12 mouse cellular contexts compared by ENCODE assay signal in genomic region chr3:88538271-88539145, GRCm38 (mm10). TPM values are rescaled to one million over a fixed set of nuclear protein-coding genes. Genes with fewer than 3 reads are reported as not detected.
DNase-seq lines count a peak whose midpoint lies in the region; ATAC-seq lines count a peak whose summit lies in the region.
"Had no signal": no experiment of that assay in that cellular context is flagged by ENCODE, and none has a peak within 500 bp of the region (broad histone marks: within the 10 kb centered on the region; RNA-seq: fewer than 3 reads in every experiment).

No protein-coding gene starts in this region.

- no peaks in the 10 kb centered on the region for H3K27me3 ChIP-seq in heart, embryonic 13.5 days (replicated peaks)
- no peaks in the 10 kb centered on the region for H3K27me3 ChIP-seq in embryonic facial prominence, embryonic 10.5 days (replicated peaks; ENCODE audit: low read depth, poor library complexity, severe bottlenecking)
- H3K27me3 ChIP-seq in hindbrain, embryonic 12.5 days: no peaks in the 10 kb centered on the region
- H3K27me3 ChIP-seq in midbrain, embryonic 15.5 days (replicated peaks): no peaks in the 10 kb centered on the region

- H3K27ac ChIP-seq in heart, embryonic 13.5 days (replicated peaks): no peak overlapping the region
- H3K27ac ChIP-seq in embryonic facial prominence, embryonic 10.5 days (replicated peaks): peak overlapping the region; percentile 66
- H3K27ac ChIP-seq in hindbrain, embryonic 12.5 days: peak overlapping the region; percentile 68
- H3K27ac ChIP-seq in midbrain, embryonic 15.5 days: peak overlapping the region; percentile 61
- H3K27ac ChIP-seq: macrophage had no signal

- 50% methylated on average over 9 of the region's 9 CpGs for WGBS in heart, embryonic 13.5 days
- WGBS in embryonic facial prominence, embryonic 10.5 days: 21% methylated on average over 9 of the region's 9 CpGs
- 21% methylated on average over 9 of the region's 9 CpGs for WGBS in hindbrain, embryonic 12.5 days
- 12% methylated on average over 9 of the region's 9 CpGs for WGBS in midbrain, embryonic 15.5 days

- H3K4me1 ChIP-seq in heart, embryonic 13.5 days: peaks cover 67% of the 10 kb centered on the region
- peaks cover 92% of the 10 kb centered on the region for H3K4me1 ChIP-seq in embryonic facial prominence, embryonic 10.5 days
- H3K4me1 ChIP-seq in hindbrain, embryonic 12.5 days: peaks cover 73% of the 10 kb centered on the region
- H3K4me1 ChIP-seq in midbrain, embryonic 15.5 days: peaks cover 82% of the 10 kb centered on the region

- H3K9me3 ChIP-seq in heart, embryonic 13.5 days: no peaks in the 10 kb centered on the region
- no peaks in the 10 kb centered on the region for H3K9me3 ChIP-seq in embryonic facial prominence, embryonic 10.5 days
- no peaks in the 10 kb centered on the region for H3K9me3 ChIP-seq in hindbrain, embryonic 12.5 days (replicated peaks)
- no peaks in the 10 kb centered on the region for H3K9me3 ChIP-seq in midbrain, embryonic 15.5 days

- no peak overlapping the region for H3K4me3 ChIP-seq in heart, embryonic 13.5 days
- peak overlapping the region; percentile 82 for H3K4me3 ChIP-seq in embryonic facial prominence, embryonic 10.5 days
- H3K4me3 ChIP-seq in hindbrain, embryonic 12.5 days: peak overlapping the region; percentile 94
- no peak overlapping the region for H3K4me3 ChIP-seq in midbrain, embryonic 15.5 days

- H3K9ac ChIP-seq in heart, embryonic 13.5 days: peak overlapping the region; percentile 58
- peak overlapping the region; percentile 46 for H3K9ac ChIP-seq in hindbrain, embryonic 12.5 days
- H3K9ac ChIP-seq in midbrain, embryonic 15.5 days: peak overlapping the region; percentile 14

- DNase-seq in heart, postnatal 4 days: no peak
- no peak for DNase-seq in embryonic facial prominence, embryonic 10.5 days (ENCODE audit: low spot score)
- DNase-seq in ovary, postnatal 10 days (ENCODE audit: low spot score): no peak
- DNase-seq in right cerebral cortex, adult 18-20 months: no peak
- no peak for DNase-seq in lung, postnatal 14 days
- DNase-seq: B cell, adult 2 months; kidney, adult 2 months had no signal

- no peak for ATAC-seq in heart, embryonic 13.5 days (ENCODE audit: extremely low read depth, insufficient number of reproducible peaks, low FRiP score, low TSS enrichment)
- ATAC-seq in hindbrain, embryonic 12.5 days (ENCODE audit: low FRiP score): no peak
- ATAC-seq in midbrain, embryonic 15.5 days (replicated peaks): no peak

- peaks cover 49% of the 10 kb centered on the region for H3K36me3 ChIP-seq in heart, embryonic 13.5 days
- peaks cover 80% of the 10 kb centered on the region for H3K36me3 ChIP-seq in embryonic facial prominence, embryonic 10.5 days (replicated peaks)
- H3K36me3 ChIP-seq in hindbrain, embryonic 12.5 days: peaks cover 48% of the 10 kb centered on the region
- peaks cover 30% of the 10 kb centered on the region for H3K36me3 ChIP-seq in midbrain, embryonic 15.5 days (replicated peaks)

- H3K4me2 ChIP-seq in heart, embryonic 13.5 days: no peak overlapping the region
- H3K4me2 ChIP-seq in hindbrain, embryonic 12.5 days (replicated peaks): peak overlapping the region; percentile 95
- peak overlapping the region; percentile 27 for H3K4me2 ChIP-seq in midbrain, embryonic 15.5 days

RNA-seq across cellular contexts. Expression of gene Mex3a, which starts 6.3 kb away (rescaled TPM):
- polyA plus RNA-seq in heart, embryonic 13.5 days (2015; fragmentation: Nextera tagmentation; extraction: Ambion mirVana): 9.9 and 10.1 TPM in 2 replicates
- total RNA-seq in heart, postnatal 4 days (2021): 10 to 100 TPM; 11.7 TPM
- polyA plus RNA-seq in embryonic facial prominence, embryonic 10.5 days (2016; fragmentation: Nextera tagmentation; extraction: Ambion mirVana): 33.6 and 37.4 TPM in 2 replicates
- polyA plus RNA-seq in hindbrain, embryonic 12.5 days (2016; fragmentation: Nextera tagmentation; extraction: Ambion mirVana): 44.2 and 44.5 TPM in 2 replicates
- polyA plus RNA-seq in midbrain, embryonic 15.5 days (2015; fragmentation: Nextera tagmentation; extraction: Ambion mirVana): 37.0 and 37.7 TPM in 2 replicates

RNA-seq across cellular contexts. Expression of gene Rab25, which starts 9.6 kb away (rescaled TPM):
- polyA plus RNA-seq in heart, embryonic 13.5 days (2015; fragmentation: Nextera tagmentation; extraction: Ambion mirVana): 1.1 and 1.5 TPM in 2 replicates
- not detected for total RNA-seq in heart, postnatal 4 days (2021)
- polyA plus RNA-seq in embryonic facial prominence, embryonic 10.5 days (2016; fragmentation: Nextera tagmentation; extraction: Ambion mirVana): 4.9 and 5.8 TPM in 2 replicates
- 1.5 and 2.4 TPM in 2 replicates for polyA plus RNA-seq in hindbrain, embryonic 12.5 days (2016; fragmentation: Nextera tagmentation; extraction: Ambion mirVana)
- 0.41 and 1.3 TPM in 2 replicates for polyA plus RNA-seq in midbrain, embryonic 15.5 days (2015; fragmentation: Nextera tagmentation; extraction: Ambion mirVana)
- total RNA-seq: left cerebral cortex, postnatal 14 days had no signal
- polyA plus RNA-seq: macrophage had no signal

RNA-seq across cellular contexts. Expression of gene Lamtor2, which starts 14.4 kb away (rescaled TPM):
- 131 and 150 TPM in 2 replicates for polyA plus RNA-seq in heart, embryonic 13.5 days (2015; fragmentation: Nextera tagmentation; extraction: Ambion mirVana)
- total RNA-seq in heart, postnatal 4 days (2021): 10 to 100 TPM; 81.9 to 89.1 TPM
- polyA plus RNA-seq in embryonic facial prominence, embryonic 10.5 days (2016; fragmentation: Nextera tagmentation; extraction: Ambion mirVana): 158 and 161 TPM in 2 replicates
- polyA plus RNA-seq in hindbrain, embryonic 12.5 days (2016; fragmentation: Nextera tagmentation; extraction: Ambion mirVana): 124 and 140 TPM in 2 replicates
- 206 and 232 TPM in 2 replicates for polyA plus RNA-seq in midbrain, embryonic 15.5 days (2015; fragmentation: Nextera tagmentation; extraction: Ambion mirVana)

RNA-seq across cellular contexts. Expression of gene Ubqln4, which starts 15.1 kb away (rescaled TPM):
- polyA plus RNA-seq in heart, embryonic 13.5 days (2015; fragmentation: Nextera tagmentation; extraction: Ambion mirVana): 33.1 and 34.1 TPM in 2 replicates
- 10 to 100 TPM; 55.3 to 60.1 TPM for total RNA-seq in heart, postnatal 4 days (2021)
- 68.6 and 77.9 TPM in 2 replicates for polyA plus RNA-seq in embryonic facial prominence, embryonic 10.5 days (2016; fragmentation: Nextera tagmentation; extraction: Ambion mirVana)
- 59.4 and 60.7 TPM in 2 replicates for polyA plus RNA-seq in hindbrain, embryonic 12.5 days (2016; fragmentation: Nextera tagmentation; extraction: Ambion mirVana)
- polyA plus RNA-seq in midbrain, embryonic 15.5 days (2015; fragmentation: Nextera tagmentation; extraction: Ambion mirVana): 45.9 and 48.0 TPM in 2 replicates

RNA-seq across cellular contexts. Expression of gene Lmna, which starts 28.8 kb away (rescaled TPM):
- 86.7 and 97.1 TPM in 2 replicates for polyA plus RNA-seq in heart, embryonic 13.5 days (2015; fragmentation: Nextera tagmentation; extraction: Ambion mirVana)
- 100 to 1,000 TPM; 178 to 181 TPM for total RNA-seq in heart, postnatal 4 days (2021)
- 15.2 and 17.9 TPM in 2 replicates for polyA plus RNA-seq in embryonic facial prominence, embryonic 10.5 days (2016; fragmentation: Nextera tagmentation; extraction: Ambion mirVana)
- 48.9 and 61.6 TPM in 2 replicates for polyA plus RNA-seq in hindbrain, embryonic 12.5 days (2016; fragmentation: Nextera tagmentation; extraction: Ambion mirVana)
- polyA plus RNA-seq in midbrain, embryonic 15.5 days (2015; fragmentation: Nextera tagmentation; extraction: Ambion mirVana): 51.1 and 51.6 TPM in 2 replicates

Comparison
In these comparisons a context has a peak if more than half of its experiments do, and no peak if none do; other contexts are left out.
1. H3K4me3 ChIP-seq: peak in embryonic facial prominence, embryonic 10.5 days (single experiment) and hindbrain, embryonic 12.5 days (single experiment); none in heart, embryonic 13.5 days (single experiment) and midbrain, embryonic 15.5 days (single experiment).
2. Peak in every context shown above with its lines, with median percentiles within 50 percentile points of each other: H3K9ac ChIP-seq.